Mouse (Mus musculus) left cerebral cortex, postnatal 36 days (tissue): ENCODE data around the gene Glp1r. TPM values are rescaled to one million over a fixed set of nuclear protein-coding genes. Genes with fewer than 3 reads are reported as not detected.

Source experiments
- DNase-seq, 2 experiments: peaks; one replicate each; pipeline ENCODE4 v3.0.0; 2021 to 2022; ENCODE audit warnings: low spot score in 2 of 2, mixed read lengths in 1 of 2
- intact Hi-C: fragments of 180-260 bp; cut with DNase I; formaldehyde crosslinking; loops from one replicate; pipeline ENCODE4 v1.15.1; 2025
- microRNA-seq: library from miRNA; unstranded; fragments of <30 nt; microRNA quantifications from one replicate; pipeline ENCODE4 v1.2.0, GENCODE M21; 2022
- total RNA-seq, 2 experiments: library from RNA; stranded (reverse); gene quantifications; 2 replicates each; pipeline ENCODE4 v1.2.3; 2021

Gene Glp1r
- total RNA-seq, 2 experiments from 2014 or later: 0.42 to 1.1 TPM

- intact Hi-C loops: loop anchor here (5.0 kb wide), 1 partner anchor 243 kb away; no protein-coding TSS in a partner anchor
- DNase-seq: peak in 1 of 2 experiments; percentile 15
Observed at GRCm38 (mm10) chr17:30990254-30990653, 88.6 kb downstream of the Glp1r start.

Small RNA genes within 50 kb of the gene (microRNA-seq; reads per million reads assigned to microRNA genes)
- gene Gm24026: not detected

Other genes with a start within 250 kb of the Glp1r start
- under 1 TPM; 0.17 to 0.34 TPM for gene Umodl1, start 52.8 kb downstream of the Glp1r start, total RNA-seq
- gene Abcg1, start 155.9 kb downstream of the Glp1r start, total RNA-seq: 10 to 100 TPM; 65.5 to 77.2 TPM
- not detected for gene Tff3, start 227.8 kb downstream of the Glp1r start, total RNA-seq
- not detected for gene Tff2, start 242.5 kb downstream of the Glp1r start, total RNA-seq